Mouse (Mus musculus) embryonic facial prominence, embryonic 10.5 days (tissue): ENCODE data around the gene Nell2. TPM values are rescaled to one million over a fixed set of nuclear protein-coding genes. Genes with fewer than 3 reads are reported as not detected.

Experiments
- DNase-seq: peaks from one replicate; pipeline ENCODE4 v3.0.0-alpha.2; 2017; ENCODE audit warnings: low spot score
- H3K27ac ChIP-seq: fragments of 300-500 bp; sonication (generic); replicated peaks from 2 replicates; pipeline ENCODE4 v1.5.1; 2016; ENCODE audit warnings: mild to moderate bottlenecking
- H3K27me3 ChIP-seq: fragments of 300-500 bp; sonication (generic); replicated peaks from 2 replicates; pipeline ENCODE4 v1.6.1; 2016; ENCODE audit warnings: low read depth, mild to moderate bottlenecking; ENCODE audit not compliant: poor library complexity, severe bottlenecking
- H3K36me3 ChIP-seq: fragments of 300-500 bp; sonication (generic); replicated peaks from 2 replicates; pipeline ENCODE4 v1.6.1; 2016; ENCODE audit warnings: mild to moderate bottlenecking, moderate library complexity
- H3K4me1 ChIP-seq: fragments of 300-500 bp; sonication (generic); 2 replicates; pipeline ENCODE4 v1.6.1; 2016
- H3K4me3 ChIP-seq: fragments of 300-500 bp; sonication (generic); 2 replicates; pipeline ENCODE4 v1.5.1; 2016; ENCODE audit warnings: mild to moderate bottlenecking, moderate library complexity
- H3K9me3 ChIP-seq: fragments of 300-500 bp; sonication (generic); 2 replicates; pipeline ENCODE4 v1.6.1; 2016; ENCODE audit warnings: mild to moderate bottlenecking
- WGBS: fragments of 180-500 bp; shearing (Covaris S2); methylation state at CpG from one replicate; pipeline ENCODE4 v1.1.7; 2016; 5-methylcytosine and 5-hydroxymethylcytosine counted together
- polyA plus RNA-seq: library from polyadenylated mRNA; unstranded; fragments of >200 nt; fragmentation: Nextera tagmentation; extraction: Ambion mirVana; gene quantifications from 2 replicates; pipeline ENCODE4 v1.2.1, GENCODE M21; 2016

The Nell2 gene
- polyA plus RNA-seq, 1 experiment from 2014 or later, result 20.2 TPM

GRCm38 (mm10) chr15:95388950-95389349, 139.4 kb downstream of the Nell2 start:
- H3K36me3 ChIP-seq, result peaks cover 3% of the 10 kb centered on the region; the same call in 1 of the 2 replicates
- no peak overlapping the region for H3K27ac ChIP-seq
- no peaks in the 10 kb centered on the region for H3K9me3 ChIP-seq
- no peak overlapping the region for H3K4me3 ChIP-seq
- H3K4me1 ChIP-seq, result no peaks in the 10 kb centered on the region
- WGBS, result 84% methylated on average over 4 of the region's 4 CpGs
- H3K27me3 ChIP-seq, result no peaks in the 10 kb centered on the region
- no peak for DNase-seq

DNA sequence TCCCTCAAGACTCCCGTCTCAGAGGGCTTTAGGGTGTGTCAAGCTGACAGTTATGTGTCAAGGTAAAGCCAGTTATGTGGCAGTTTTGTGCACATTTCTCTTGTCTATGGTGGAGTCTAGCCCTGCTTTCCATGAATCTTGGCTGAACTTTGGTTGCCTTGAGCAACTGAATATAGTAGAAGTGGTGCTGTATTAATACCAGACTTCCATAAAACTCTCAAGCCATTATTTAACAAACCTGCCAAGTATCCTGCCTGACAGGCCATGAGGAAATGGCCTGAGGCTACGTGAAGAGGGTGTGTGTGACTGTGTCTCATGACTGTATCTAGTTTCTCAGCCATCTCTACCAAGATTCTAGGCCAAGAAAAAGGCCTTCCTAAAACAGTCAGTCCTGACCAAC, 147.5 kb downstream of the Nell2 start:
- no peaks in the 10 kb centered on the region for H3K9me3 ChIP-seq
- H3K27ac ChIP-seq, result no peak overlapping the region
- DNase-seq, result no peak
- no peaks in the 10 kb centered on the region for H3K4me1 ChIP-seq
- H3K4me3 ChIP-seq, result no peak overlapping the region
- 76% methylated on average over 2 of the region's 2 CpGs for WGBS
- peaks cover 8% of the 10 kb centered on the region; the same call in 1 of the 2 replicates for H3K36me3 ChIP-seq
- H3K27me3 ChIP-seq, result no peaks in the 10 kb centered on the region

GRCm38 (mm10) chr15:95370720-95371395, 157.5 kb downstream of the Nell2 start:
- Histone ChIP-seq H3K4me1 (no peaks in the 10 kb centered on the region; the same call in 1 of the 2 replicates), H3K36me3 (no peaks in the 10 kb centered on the region), H3K9me3 (no peaks in the 10 kb centered on the region), H3K27me3 (no peaks in the 10 kb centered on the region), H3K4me3 (no peak overlapping the region), H3K27ac (no peak overlapping the region; the same call in 1 of the 2 replicates)
- DNase-seq, result no peak
- 82% methylated on average over 16 of the region's 16 CpGs for WGBS

DNA sequence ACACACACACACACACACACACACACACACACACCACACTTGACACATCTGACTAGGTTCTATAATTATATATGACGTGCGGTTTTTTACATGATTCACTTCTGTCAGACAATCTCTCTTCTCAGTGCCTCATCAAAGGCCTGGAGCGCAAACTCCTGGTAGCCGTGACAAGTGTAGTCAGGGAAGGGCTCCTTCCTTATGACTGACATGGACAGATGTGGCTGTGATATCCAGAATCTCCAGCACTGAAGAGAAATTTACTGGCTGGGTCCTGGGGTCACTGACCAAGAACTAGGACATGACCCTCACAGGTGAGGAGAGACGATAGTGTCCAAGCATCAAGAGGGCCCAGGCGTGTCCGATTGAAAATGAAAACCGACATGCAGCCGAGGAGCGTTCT, 160.2 kb downstream of the Nell2 start:
- Histone ChIP-seq H3K27ac (no peak overlapping the region), H3K9me3 (no peaks in the 10 kb centered on the region), H3K27me3 (no peaks in the 10 kb centered on the region), H3K4me3 (no peak overlapping the region), H3K4me1 (no peaks in the 10 kb centered on the region; the same call in 1 of the 2 replicates), H3K36me3 (no peaks in the 10 kb centered on the region)
- DNase-seq, result no peak
- WGBS, result 92% methylated on average over 10 of the region's 10 CpGs

DNA sequence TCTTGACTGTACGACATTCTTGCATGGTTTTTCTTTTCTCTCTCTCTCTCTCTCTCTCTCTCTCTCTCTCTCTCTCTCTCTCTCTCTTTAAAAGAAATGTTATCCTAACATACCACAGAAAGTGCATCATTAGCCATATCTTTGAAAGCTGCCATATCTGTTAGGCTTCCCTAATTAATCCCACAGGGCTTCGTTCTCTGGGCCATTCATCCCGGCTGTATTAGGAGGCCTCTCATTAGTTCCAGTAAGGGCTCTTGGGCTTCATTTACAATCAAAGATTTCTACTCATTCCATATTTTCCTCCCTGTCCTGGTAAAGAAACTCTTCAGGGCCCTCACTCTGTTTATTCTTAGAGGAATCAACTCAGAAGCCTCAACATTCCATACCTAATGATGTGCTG, 161.9 kb downstream of the Nell2 start:
- DNase-seq, result no peak
- no peaks in the 10 kb centered on the region for H3K9me3 ChIP-seq
- no peaks in the 10 kb centered on the region for H3K36me3 ChIP-seq
- no peak overlapping the region for H3K27ac ChIP-seq
- no peaks in the 10 kb centered on the region; the same call in 1 of the 2 replicates for H3K4me1 ChIP-seq
- no peak overlapping the region for H3K4me3 ChIP-seq
- H3K27me3 ChIP-seq, result no peaks in the 10 kb centered on the region
- WGBS, result 76% methylated on average over 3 of the region's 3 CpGs

GRCm38 (mm10) chr15:95354806-95355205, 173.6 kb downstream of the Nell2 start:
- 76% methylated on average over 1 of the region's 1 CpGs for WGBS
- Histone ChIP-seq H3K36me3 (no peaks in the 10 kb centered on the region), H3K27me3 (no peaks in the 10 kb centered on the region), H3K9me3 (no peaks in the 10 kb centered on the region), H3K4me1 (no peaks in the 10 kb centered on the region), H3K27ac (no peak overlapping the region), H3K4me3 (no peak overlapping the region)
- no peak for DNase-seq

DNA sequence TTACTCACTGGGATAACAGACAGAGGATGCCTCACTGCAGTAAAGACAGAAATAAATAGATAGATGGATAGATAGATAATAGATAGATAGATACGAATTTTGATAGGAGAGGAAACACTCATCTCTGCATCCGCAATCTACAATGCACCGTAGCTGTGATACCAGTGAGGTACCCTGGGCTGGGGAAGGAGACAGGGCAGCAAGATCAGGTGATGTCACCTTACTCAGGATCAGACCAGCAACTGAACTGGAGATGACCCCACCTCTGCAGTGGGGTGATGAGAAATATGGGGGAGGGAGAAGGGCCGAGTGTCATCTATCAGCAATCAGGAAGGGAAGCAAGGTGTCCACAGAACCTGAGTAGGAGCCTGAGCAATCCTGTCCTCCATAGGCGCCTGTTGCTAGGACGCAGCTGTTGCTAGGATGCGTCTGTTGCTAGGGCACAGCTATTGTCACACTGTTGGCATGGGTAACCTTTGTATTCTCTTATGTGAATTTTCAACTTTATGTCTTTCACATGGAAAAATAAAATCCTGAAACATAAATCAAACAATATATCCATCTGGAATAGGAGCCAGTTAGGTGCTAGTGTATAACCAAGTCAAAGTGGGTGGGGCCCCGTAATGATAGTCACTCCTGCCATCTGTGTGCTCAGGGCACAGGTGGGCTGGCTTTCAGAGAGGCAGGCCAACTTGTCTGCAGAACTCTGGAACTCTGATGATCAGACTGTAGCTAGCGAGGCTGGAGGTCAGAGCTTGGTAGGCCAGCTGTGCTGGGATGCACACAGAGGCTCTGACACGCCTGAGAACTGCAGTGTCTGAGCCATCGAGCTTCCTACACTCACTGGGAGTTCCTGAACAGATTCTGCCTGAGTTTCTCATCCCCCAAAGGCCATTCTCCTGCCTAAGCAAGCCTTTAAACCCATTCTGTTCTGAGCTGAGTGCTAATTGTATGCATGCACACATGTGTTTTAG, 193.7 kb downstream of the Nell2 start:
- no peak overlapping the region for H3K4me3 ChIP-seq
- 85% methylated on average over 11 of the region's 11 CpGs for WGBS
- DNase-seq, result no peak
- no peaks in the 10 kb centered on the region for H3K9me3 ChIP-seq
- H3K27me3 ChIP-seq, result no peaks in the 10 kb centered on the region
- no peaks in the 10 kb centered on the region for H3K36me3 ChIP-seq
- no peaks in the 10 kb centered on the region; the same call in 1 of the 2 replicates for H3K4me1 ChIP-seq
- no peak overlapping the region for H3K27ac ChIP-seq

DNA sequence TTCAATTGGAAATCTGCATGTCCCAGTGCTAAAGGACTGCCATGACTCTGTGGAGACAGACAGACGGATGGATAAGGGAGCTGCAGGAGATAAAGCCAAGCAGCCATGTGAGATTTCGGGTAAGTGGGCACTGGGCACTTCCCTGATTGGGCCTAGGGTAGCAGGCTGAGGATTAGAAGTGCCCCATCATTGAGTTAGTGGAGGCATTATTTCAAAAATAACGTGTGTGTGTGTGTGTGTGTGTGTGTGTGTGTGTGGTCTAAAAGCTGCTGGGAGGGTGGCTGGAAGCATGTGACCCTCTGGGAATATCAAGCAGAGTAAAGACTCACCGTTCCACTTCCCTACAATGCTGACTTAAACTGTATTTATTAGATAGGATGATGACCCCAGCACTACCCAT, 195.1 kb downstream of the Nell2 start:
- Histone ChIP-seq H3K36me3 (no peaks in the 10 kb centered on the region), H3K4me3 (no peak overlapping the region), H3K27me3 (no peaks in the 10 kb centered on the region), H3K9me3 (no peaks in the 10 kb centered on the region), H3K4me1 (no peaks in the 10 kb centered on the region; the same call in 1 of the 2 replicates), H3K27ac (no peak overlapping the region)
- 78% methylated on average over 4 of the region's 4 CpGs for WGBS
- no peak for DNase-seq

DNA sequence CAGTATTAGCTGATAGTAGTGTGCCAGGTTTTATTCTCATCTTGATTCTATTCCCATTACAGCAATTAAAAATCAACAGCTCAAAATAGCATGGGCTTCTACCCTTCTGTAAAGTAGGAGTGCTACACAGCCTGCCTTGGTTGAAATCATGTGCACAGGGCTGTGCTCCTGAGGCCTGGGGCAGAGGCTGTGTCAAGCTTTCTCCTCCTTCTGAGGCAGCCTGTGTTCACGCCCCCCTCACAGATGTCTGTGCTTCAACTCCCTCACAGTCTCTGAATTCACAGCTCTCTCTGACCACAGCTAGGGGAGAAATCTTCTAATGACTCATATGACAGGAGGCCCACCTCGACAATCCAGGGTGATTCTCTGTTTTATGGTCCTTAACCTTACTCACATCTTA, 197.4 kb downstream of the Nell2 start:
- Histone ChIP-seq H3K27ac (no peak overlapping the region), H3K4me1 (no peaks in the 10 kb centered on the region; the same call in 1 of the 2 replicates), H3K9me3 (no peaks in the 10 kb centered on the region), H3K4me3 (no peak overlapping the region), H3K36me3 (no peaks in the 10 kb centered on the region), H3K27me3 (no peaks in the 10 kb centered on the region)
- no peak for DNase-seq
- WGBS, result 79% methylated on average over 2 of the region's 2 CpGs

DNA sequence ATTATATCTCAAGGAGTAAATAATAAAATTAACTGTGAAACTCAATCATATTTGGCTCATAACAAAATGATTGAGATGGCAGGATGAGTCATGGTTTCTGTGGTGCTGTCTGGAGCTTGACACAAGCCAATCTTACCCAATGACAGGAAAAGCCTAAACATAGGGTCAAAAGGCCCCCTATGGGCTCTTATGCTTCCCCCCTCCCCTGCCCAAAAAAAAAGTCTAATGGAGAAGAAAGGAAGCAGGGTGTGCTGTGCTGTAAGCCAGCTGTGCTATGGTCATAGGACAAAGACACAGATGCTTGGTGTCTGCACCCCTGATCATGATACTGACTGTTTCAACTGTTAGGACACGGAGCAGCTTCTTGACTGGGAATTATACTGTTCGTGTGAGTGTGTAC, 205.6 kb downstream of the Nell2 start:
- H3K4me3 ChIP-seq, result no peak overlapping the region
- H3K4me1 ChIP-seq, result peaks cover 5% of the 10 kb centered on the region; the same call in 1 of the 2 replicates
- no peak overlapping the region for H3K27ac ChIP-seq
- H3K9me3 ChIP-seq, result no peaks in the 10 kb centered on the region
- H3K27me3 ChIP-seq, result no peaks in the 10 kb centered on the region
- no peak for DNase-seq
- 96% methylated on average over 2 of the region's 2 CpGs for WGBS
- no peaks in the 10 kb centered on the region for H3K36me3 ChIP-seq

- H3K4me1 ChIP-seq, result peaks cover 13% of the 10 kb centered on the region
- H3K4me3 ChIP-seq, result no peak overlapping the region
- H3K27me3 ChIP-seq, result no peaks in the 10 kb centered on the region
- H3K27ac ChIP-seq, result no peak overlapping the region
- no peaks in the 10 kb centered on the region for H3K36me3 ChIP-seq
- DNase-seq, result no peak
- no peaks in the 10 kb centered on the region for H3K9me3 ChIP-seq
- 90% methylated on average over 4 of the region's 4 CpGs for WGBS
Observed at GRCm38 (mm10) chr15:95316626-95317025, 211.7 kb downstream of the Nell2 start.

DNA sequence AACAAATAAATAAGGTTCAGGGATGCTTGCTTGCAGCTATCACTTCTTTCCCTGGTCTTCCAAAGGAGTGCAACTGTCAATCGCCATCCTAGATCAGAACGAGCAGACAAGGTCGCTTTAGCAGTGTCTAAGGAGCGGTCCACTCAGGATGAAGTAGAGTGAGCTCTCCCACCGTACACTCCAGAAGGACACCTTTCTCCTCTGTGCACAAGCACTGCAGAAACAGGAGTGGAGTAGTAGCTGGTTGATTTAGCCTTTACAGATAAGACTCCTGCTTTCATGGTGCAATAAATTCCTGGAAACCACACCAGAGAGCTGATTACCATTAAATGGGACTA, 213.6 kb downstream of the Nell2 start:
- 90% methylated on average over 5 of the region's 5 CpGs for WGBS
- H3K27ac ChIP-seq, result no peak overlapping the region
- no peak for DNase-seq
- peaks cover 13% of the 10 kb centered on the region for H3K4me1 ChIP-seq
- H3K27me3 ChIP-seq, result no peaks in the 10 kb centered on the region
- H3K36me3 ChIP-seq, result no peaks in the 10 kb centered on the region
- H3K9me3 ChIP-seq, result no peaks in the 10 kb centered on the region
- H3K4me3 ChIP-seq, result no peak overlapping the region
